Mouse (Mus musculus) heart, adult 2 months (tissue): ENCODE measurements at regions not wholly inside any gene's neighbourhood (a gene's known extent, or its start where the extent isn't known, plus 50 kb on each side); places are given as distances from the start of the nearest gene placed in this dataset.

Source experiments
- CTCF ChIP-seq: fragments of 200-600 bp; IDR thresholded peaks from 2 replicates; pipeline ENCODE4 v1.8.1; 2022; ENCODE audit warnings: antibody characterized with exemption, mild to moderate bottlenecking, moderate library complexity
- EP300 ChIP-seq: fragments of 200-500 bp; IDR thresholded peaks from 2 replicates; pipeline ENCODE4 v1.6.1; 2011; ENCODE audit warnings: low read depth, low read length, control low read depth; ENCODE audit not compliant: insufficient read depth
- POLR2A ChIP-seq: fragments of 200-500 bp; IDR thresholded peaks from 2 replicates; pipeline ENCODE4 v1.6.1; 2011; ENCODE audit warnings: mild to moderate bottlenecking, low read depth, low read length, control low read depth; ENCODE audit not compliant: insufficient read depth

DNA sequence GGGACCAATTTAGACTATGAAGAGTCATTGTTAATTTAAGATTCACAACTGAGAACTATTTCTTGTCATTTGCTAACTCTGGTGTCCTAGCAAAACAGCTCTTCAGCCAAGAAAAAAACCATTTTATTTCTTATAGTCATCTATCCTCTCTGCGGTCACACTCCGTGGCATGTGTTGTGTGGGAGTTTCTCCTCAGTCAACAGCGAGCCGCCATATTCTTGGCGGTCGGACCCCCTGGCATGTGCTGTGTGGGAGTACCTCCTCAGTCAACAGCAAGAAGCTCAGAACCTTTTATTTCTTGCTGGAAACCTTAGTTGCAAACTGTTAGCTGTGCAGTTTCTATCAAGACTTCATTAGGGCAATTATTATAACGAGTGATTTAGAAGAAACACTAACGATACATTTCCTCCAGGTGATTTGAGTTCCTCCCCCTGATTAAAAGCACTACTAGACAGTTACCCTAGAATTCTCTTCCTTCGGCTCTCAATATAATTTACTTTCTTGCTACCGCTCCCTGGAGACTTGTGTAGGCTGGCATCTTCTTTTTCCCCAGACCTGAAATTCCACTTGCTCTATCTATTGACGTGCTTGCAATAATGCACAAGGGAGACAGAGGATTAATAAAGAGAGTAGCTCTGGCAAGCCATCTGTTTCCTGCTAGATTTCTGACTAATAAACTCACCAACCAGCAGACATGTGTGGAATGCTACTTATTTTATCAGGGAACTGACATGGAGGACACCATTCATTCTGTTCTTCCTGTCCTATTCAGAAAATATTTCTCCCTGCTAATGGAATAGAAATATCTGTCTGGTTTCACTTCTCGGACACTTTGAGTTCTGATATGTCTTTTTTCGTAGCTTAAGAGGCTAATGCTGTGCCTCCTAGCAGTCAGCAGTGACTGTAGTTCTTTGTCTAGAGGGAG, 359.5 kb downstream of the Ice1 start:
- TF ChIP-seq CTCF (no peak), POLR2A (no peak), EP300 (no peak)
